Mouse (Mus musculus): ENCODE results near the gene Rilp.

DNA sequence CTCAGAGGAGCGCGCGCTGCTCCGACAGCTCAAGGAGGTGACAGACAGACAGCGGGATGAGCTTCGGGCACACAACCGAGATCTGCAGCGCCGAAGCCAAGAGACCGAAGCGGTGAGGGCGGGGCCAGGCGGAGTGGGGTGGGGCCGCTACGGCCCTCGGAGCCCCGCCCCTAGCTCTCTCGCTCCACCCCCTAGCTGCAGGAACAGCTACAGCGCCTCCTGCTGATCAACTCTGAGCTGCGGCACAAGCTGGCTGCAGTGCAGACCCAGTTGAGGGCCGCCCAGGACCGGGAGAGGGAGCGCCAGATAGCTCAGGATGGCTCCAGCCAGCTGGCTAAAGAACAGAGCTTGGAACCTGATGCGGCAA is 716 bp downstream of the Rilp start:
- TF ChIP-seq CTCF (conservative IDR thresholded peaks at IDR 0.05; ENCODE audit: low read length) (peak; percentile 73), POU5F1 (IDR thresholded peaks at IDR 0.05; ENCODE audit: borderline replicate concordance, low read length) (no peak), NANOG (IDR thresholded peaks at IDR 0.05; ENCODE audit: borderline replicate concordance, low read length) (no peak)

Measured in E14TG2a.4 (cell line).